Mouse (Mus musculus) liver, embryonic 14.5 days (tissue): Measurements from ENCODE around the gene Oas1h. TPM values are rescaled to one million over a fixed set of nuclear protein-coding genes. Genes with fewer than 3 reads are reported as not detected.
A peak's percentile ranks its signal among the peaks of the same experiment; 100 is the strongest.

ENCODE experiments used
- ATAC-seq: fragments of 200-750 bp; cut with Nextera tagmentation; 2 replicates; pipeline ENCODE4 v1.8.0; 2017; ENCODE audit warnings: moderate number of reproducible peaks, mild to moderate bottlenecking, moderate library complexity; ENCODE audit not compliant: insufficient read depth
- DNase-seq, 3 experiments: peaks; one replicate each; pipeline ENCODE4 v3.0.0-alpha.2; 2012 to 2013; ENCODE audit warnings: low read depth in 3 of 3, low spot score in 3 of 3
- H3K27ac ChIP-seq: fragments of 300-500 bp; sonication (generic); 2 replicates; pipeline ENCODE4 v1.5.1; 2014; ENCODE audit warnings: moderate library complexity, mild to moderate bottlenecking, control low read depth, inconsistent platforms
- H3K27me3 ChIP-seq: fragments of 300-500 bp; sonication (generic); 2 replicates; pipeline ENCODE4 v1.6.1; 2014; ENCODE audit warnings: mild to moderate bottlenecking, low read length, moderate library complexity; ENCODE audit not compliant: control insufficient read depth, insufficient read depth
- H3K36me3 ChIP-seq: fragments of 300-500 bp; sonication (generic); replicated peaks from 2 replicates; pipeline ENCODE4 v1.6.1; 2014; ENCODE audit warnings: low read depth; ENCODE audit not compliant: control insufficient read depth, insufficient read depth
- H3K4me1 ChIP-seq, 2 experiments: fragments of 200-500 bp in 1 of 2; fragments of 300-500 bp in 1 of 2; sonication (generic) in 1 of 2; replicated peaks; 2 replicates each; pipeline ENCODE4 v1.6.1; 2012 to 2014; ENCODE audit warnings: antibody characterized with exemption in 1 of 2, inconsistent platforms in 1 of 2, low read length in 1 of 2; ENCODE audit not compliant: control insufficient read depth in 2 of 2, insufficient read depth in 2 of 2
- H3K4me2 ChIP-seq: fragments of 300-500 bp; sonication (generic); 2 replicates; pipeline ENCODE4 v1.6.1; 2014; ENCODE audit warnings: low read depth, mild to moderate bottlenecking, control low read depth, moderate library complexity
- H3K4me3 ChIP-seq, 2 experiments: fragments of 200-500 bp in 1 of 2; fragments of 300-500 bp in 1 of 2; sonication (generic) in 1 of 2; 2 replicates each; pipeline ENCODE4 v1.5.1; 2012 to 2014; ENCODE audit warnings: low read depth in 2 of 2, low read length in 2 of 2, mild to moderate bottlenecking in 2 of 2, control low read depth in 1 of 2, inconsistent platforms in 1 of 2, moderate library complexity in 1 of 2; ENCODE audit not compliant: insufficient read depth in 1 of 2
- H3K9ac ChIP-seq: fragments of 300-500 bp; sonication (generic); replicated peaks from 2 replicates; pipeline ENCODE4 v1.6.1; 2014; ENCODE audit warnings: mild to moderate bottlenecking, control low read depth, moderate library complexity
- H3K9me3 ChIP-seq: fragments of 300-500 bp; sonication (generic); 2 replicates; pipeline ENCODE4 v1.6.1; 2016; ENCODE audit warnings: low read length, mixed read lengths; ENCODE audit not compliant: control insufficient read depth
- CTCF ChIP-seq: IDR thresholded peaks from 2 replicates; pipeline ENCODE4 v1.5.1; 2016; ENCODE audit warnings: antibody characterized with exemption, low read depth, control low read depth
- EP300 ChIP-seq: IDR thresholded peaks from 2 replicates; pipeline ENCODE4 v1.6.1; 2016; ENCODE audit warnings: antibody characterized with exemption, low read depth
- WGBS: fragments of 180-500 bp; shearing (Covaris S2); extraction: QIAGEN DNeasy Blood & Tissue Kit; methylation state at CpG from one replicate; pipeline ENCODE4 v1.1.7; 2014; ENCODE audit not compliant: insufficient replicate concordance; 5-methylcytosine and 5-hydroxymethylcytosine counted together
- polyA plus RNA-seq, 2 experiments: library from polyadenylated mRNA; depleted of rRNA in 1 of 2; stranded (reverse) in 1 of 2; unstranded in 1 of 2; fragments of >200 nt; fragmentation: Nextera tagmentation in 1 of 2; extraction: Ambion mirVana in 1 of 2; gene quantifications; 2 replicates each; pipeline versions ENCODE4 v1.2.1 to v1.2.3; 2012 to 2014

The Oas1h gene
- polyA plus RNA-seq, 2 experiments: not detected

GRCm38 (mm10) chr5:120849601-120850136 lies 11.6 kb upstream of the Oas1h start:
- Histone ChIP-seq H3K9me3 (no peaks in the 10 kb centered on the region), H3K27ac (no peak overlapping the region), H3K27me3 (no peaks in the 10 kb centered on the region), H3K9ac (no peak overlapping the region), H3K4me3 (no peak overlapping the region), H3K4me2 (no peak overlapping the region), H3K4me1 (no peaks in the 10 kb centered on the region), H3K36me3 (no peaks in the 10 kb centered on the region)
- 52% methylated on average over 3 of the region's 3 CpGs for WGBS
- TF ChIP-seq CTCF (peak; percentile 81), EP300 (no peak)
- DNase-seq (no peak), ATAC-seq (no peak)

GRCm38 (mm10) chr5:120859241-120859640 lies 2.0 kb upstream of the Oas1h start:
- Histone ChIP-seq H3K27me3 (no peaks in the 10 kb centered on the region), H3K4me1 (no peaks in the 10 kb centered on the region), H3K4me3 (no peak overlapping the region), H3K9ac (no peak overlapping the region), H3K27ac (no peak overlapping the region), H3K36me3 (no peaks in the 10 kb centered on the region), H3K4me2 (no peak overlapping the region), H3K9me3 (no peaks in the 10 kb centered on the region)
- 33% methylated on average over 2 of the region's 2 CpGs for WGBS
- ATAC-seq: no peak
- TF ChIP-seq CTCF (no peak), EP300 (no peak)
- DNase-seq: no peak

- H3K9ac ChIP-seq: no peak overlapping the region
- no peaks in the 10 kb centered on the region for H3K4me1 ChIP-seq
- ATAC-seq (no peak), DNase-seq (peak in 1 of 3 experiments; percentile 11)
- WGBS: 53% methylated on average over 3 of the region's 3 CpGs
- no peaks in the 10 kb centered on the region for H3K36me3 ChIP-seq
- TF ChIP-seq EP300: no peak
- peak; percentile 61 for TF ChIP-seq CTCF
- H3K9me3 ChIP-seq: no peaks in the 10 kb centered on the region
- no peak overlapping the region for H3K4me2 ChIP-seq
- no peak overlapping the region for H3K27ac ChIP-seq
- H3K27me3 ChIP-seq: no peaks in the 10 kb centered on the region
- H3K4me3 ChIP-seq: no peak overlapping the region
Measured at GRCm38 (mm10) chr5:120865336-120865860, 4.2 kb downstream of the Oas1h start.

- DNase-seq: no peak
- no peak overlapping the region for H3K4me2 ChIP-seq
- no peak overlapping the region for H3K9ac ChIP-seq
- no peaks in the 10 kb centered on the region for H3K36me3 ChIP-seq
- no peaks in the 10 kb centered on the region for H3K4me1 ChIP-seq
- H3K9me3 ChIP-seq: no peaks in the 10 kb centered on the region
- H3K27ac ChIP-seq: no peak overlapping the region
- H3K4me3 ChIP-seq: no peak overlapping the region
- 51% methylated on average over 7 of the region's 7 CpGs for WGBS
- no peak for TF ChIP-seq EP300
- TF ChIP-seq CTCF: no peak
- no peak for ATAC-seq
- H3K27me3 ChIP-seq: no peaks in the 10 kb centered on the region
Measured at GRCm38 (mm10) chr5:120869436-120870015, 8.3 kb downstream of the Oas1h start.

GRCm38 (mm10) chr5:120870081-120870480 lies 8.9 kb downstream of the Oas1h start:
- Histone ChIP-seq H3K27ac (no peak overlapping the region), H3K4me2 (no peak overlapping the region), H3K4me1 (no peaks in the 10 kb centered on the region), H3K27me3 (no peaks in the 10 kb centered on the region), H3K4me3 (no peak overlapping the region), H3K36me3 (no peaks in the 10 kb centered on the region), H3K9ac (no peak overlapping the region), H3K9me3 (no peaks in the 10 kb centered on the region)
- ATAC-seq (no peak), DNase-seq (no peak)
- 48% methylated on average over 3 of the region's 3 CpGs for WGBS
- TF ChIP-seq EP300: no peak
- no peak for TF ChIP-seq CTCF
